Mouse (Mus musculus) ovary, postnatal 10 days (tissue): ENCODE data around the gene Dohh.

ENCODE experiments used
- DNase-seq: peaks from one replicate; pipeline ENCODE4 v3.0.0; 2022; ENCODE audit warnings: low spot score

The Dohh gene

DNA sequence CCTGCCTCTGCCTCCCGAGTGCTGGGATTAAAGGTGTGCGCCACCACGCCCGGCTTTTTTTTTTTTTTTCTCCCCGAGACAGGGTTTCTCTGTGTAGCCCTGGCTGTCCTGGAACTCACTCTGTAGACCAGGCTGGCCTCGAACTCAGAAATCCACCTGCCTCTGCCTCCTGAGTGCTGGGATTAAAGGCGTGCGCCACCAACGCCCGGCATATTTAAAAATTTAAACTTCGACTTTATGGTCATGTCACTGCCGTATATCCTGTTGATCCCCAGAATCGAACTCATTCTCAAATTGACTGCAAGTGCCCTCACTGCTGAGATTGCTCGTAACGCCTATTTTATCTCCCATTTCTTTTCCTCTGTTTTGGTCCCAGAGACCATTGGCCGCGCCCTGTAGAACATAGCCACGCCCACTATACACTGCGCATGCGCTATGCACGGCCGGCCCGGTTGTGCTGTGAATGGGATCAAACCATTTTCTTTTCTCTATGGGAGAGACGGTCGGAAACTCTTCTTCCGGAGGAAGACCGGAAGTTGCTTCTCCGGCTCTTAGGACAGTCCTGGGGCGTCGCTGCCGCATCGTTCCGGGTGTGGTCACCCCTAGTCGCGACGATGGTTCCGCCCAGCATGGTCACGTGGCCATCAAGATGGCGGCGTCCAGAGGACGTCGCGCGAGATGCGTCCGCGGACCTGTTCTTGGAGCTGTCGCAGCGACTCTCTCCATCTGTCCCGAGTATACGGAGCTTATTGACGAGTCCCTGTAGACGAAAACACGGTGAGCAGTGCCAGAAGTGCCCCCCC, at the start of gene Dohh, which contains the start of gene Gm48551:
Gene Dohh, plus strand, starts transcription at position 627 of the 803 bp plus-strand sequence.
Gene Gm48551, plus strand, starts transcription at position 665 of the 803 bp plus-strand sequence.
- peak; percentile 96 for DNase-seq

DNA sequence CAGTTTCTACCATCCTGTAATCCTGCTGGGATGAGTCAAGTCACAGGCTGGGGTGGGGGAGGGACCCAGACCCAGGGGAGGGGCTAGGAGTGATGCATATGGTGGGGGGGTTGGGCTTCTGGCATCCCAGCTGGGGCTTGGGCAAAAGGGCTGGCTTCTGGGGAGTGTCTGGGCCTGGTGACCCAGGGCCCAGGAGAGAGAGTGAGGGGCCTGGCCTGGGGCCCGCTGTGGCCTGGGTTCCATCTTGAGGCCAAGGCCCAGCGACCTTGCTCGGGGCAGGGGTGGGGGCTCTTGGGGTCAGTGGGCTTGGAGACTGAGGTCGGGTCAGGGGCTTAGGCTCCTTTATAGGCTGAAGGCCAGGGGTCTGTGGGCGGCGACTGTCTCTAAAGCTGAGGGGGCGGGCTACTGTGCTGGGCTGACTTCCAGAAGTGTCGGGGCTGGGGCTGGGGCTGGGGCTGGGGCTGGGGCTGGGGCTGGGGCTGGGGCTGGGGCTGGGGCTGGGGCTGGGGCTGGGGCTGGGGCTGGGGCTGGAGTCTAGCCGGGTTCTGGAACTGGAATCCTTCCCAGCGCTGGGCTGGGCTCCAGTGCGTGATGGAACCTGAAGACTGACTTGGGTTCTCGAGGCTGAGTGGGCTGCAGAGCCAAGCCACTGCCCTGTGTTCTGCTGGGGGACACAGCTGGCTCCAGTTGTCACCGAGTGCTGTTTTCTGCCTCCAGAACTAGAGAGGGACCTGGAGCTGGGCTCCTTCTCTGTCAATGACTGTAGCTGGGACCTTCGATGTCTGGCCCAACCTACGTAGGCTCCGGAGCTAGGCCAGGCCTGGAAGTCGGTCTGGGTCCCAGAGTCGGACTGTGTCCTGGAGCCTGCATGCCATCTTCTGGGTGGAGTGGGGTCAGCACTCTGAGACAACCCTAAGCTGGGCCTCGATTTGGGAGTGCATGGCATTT, 48.6 kb upstream of the Dohh start:
- DNase-seq: no peak

DNA sequence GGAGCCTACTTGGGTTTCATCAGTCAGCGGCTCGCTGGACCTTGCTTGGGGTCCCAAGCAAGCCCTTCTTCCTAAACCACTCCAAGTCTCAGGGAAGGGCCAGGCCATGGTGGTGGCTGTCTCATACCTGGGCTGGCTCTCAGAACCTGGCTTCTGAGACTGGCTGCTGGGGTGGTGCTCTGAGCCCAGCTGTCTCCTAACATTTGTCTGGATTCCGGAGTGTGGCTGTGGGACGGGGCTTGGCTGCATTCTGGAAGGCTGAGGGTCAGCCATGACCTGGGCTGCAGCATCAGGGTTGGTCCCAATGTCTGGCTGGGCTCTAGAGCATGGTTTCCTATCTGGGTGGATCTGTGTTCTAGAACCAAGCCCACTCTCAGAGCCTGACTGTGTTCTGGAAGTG, 47.7 kb upstream of the Dohh start:
- no peak for DNase-seq

DNA sequence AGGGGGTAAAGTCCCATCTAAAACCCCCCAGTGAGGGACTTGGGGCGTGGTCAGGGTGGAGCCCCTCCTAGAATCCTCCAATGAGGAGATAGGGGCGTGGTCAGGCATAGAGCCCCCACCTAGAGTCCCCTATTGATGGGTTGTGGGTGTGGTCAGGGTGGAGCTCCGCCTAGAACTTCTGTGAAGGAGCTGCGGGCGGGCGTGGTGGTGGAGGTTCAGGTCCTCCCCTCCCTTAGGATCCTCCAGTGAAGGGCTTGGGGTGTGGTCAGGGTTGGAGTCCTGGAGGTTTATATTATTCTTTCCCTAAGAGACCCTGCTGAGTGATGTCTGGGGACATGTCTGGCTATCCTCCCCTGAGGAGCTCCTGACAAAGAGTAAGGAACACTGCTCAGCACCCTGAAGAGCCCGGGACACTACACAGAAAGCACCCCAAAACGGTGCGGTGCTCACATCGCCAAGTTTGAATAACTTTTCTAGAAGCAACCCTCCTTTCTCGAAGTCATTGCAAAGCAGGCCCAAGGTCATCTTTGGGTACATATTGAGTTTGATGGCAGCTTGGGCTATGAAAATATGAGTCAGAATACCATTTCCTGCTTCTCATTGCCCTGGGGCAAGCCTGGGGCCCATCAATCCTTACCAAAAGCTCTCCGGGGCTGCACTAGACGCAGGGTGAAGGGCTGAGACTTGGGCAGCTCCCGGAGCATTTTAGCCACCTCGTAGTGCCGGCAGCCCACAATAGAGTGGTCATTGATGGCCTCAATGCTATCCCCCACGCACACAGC, 43.5 kb upstream of the Dohh start:
- DNase-seq: no peak

DNA sequence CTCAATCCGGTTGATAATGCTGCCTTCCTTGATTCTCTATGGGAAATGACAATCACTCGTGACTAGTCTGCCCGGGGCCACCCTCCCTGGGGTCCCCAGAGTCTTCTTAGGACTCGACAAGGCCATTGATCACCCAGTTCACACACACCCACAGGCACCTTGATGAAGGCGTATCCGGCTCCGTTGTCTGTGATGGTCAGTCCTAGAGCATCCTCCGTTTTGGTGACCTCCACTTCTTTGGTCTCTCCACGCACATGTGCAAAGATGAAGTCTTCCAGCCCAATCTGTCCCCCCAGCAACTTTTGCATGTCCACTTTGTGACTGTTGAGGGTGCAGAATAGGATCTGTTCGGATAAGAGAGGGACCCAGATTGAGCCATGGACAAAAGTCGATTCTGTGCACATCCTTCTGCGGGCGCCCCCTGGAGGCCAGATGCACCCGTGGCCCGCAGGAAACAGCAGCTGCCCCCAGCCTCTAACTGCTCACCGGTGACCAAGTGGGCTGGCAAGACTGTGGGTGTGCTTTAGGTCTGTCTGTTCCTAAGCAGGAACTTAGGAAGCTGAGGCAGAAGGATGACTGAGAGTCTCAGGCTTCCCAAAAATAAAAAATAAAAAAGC, 42.8 kb upstream of the Dohh start:
- DNase-seq: no peak

DNA sequence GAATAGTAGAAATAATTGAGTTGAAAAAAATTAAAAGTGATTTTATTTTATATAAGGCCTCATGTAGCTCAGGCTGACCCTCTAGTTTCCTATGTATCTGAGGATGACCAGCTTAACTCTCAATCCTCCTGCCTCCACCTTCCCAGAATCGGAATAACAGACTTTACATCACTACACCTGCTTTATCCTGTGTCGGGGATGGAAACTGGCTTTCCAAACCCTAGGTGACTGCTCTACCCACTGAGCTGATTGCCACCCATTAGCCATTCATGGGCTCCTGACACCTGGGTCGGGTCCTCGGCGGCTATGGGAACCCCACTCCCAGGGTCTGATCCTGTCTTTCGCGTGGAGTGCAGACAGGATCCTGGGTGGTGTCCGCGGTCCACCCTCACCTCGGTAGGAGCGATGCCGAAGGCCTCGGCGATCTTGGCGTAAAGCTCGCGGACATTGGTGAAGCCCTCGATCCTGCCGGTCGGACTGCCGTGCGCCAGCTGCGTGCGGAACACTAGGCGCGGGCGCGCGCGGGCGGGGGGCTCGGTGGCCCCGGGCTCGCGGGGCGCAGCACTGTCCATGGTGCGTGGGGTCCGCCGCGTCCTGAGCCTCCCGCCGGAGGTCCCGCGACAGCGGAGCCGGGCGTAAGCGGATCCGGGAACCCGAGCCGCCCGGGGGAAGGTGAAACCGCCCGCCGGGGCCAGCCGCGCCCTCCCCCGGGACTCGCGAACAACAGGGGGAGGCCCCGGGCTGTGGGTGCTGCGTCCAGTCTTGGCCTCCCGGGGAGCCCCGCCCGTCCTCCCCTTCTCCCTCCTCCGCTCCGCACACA, 41.3 kb upstream of the Dohh start, which contains the start of gene Gipc3:
Gene Gipc3, minus strand, starts transcription at position 581 of the 820 bp plus-strand sequence.
- no peak for DNase-seq

DNA sequence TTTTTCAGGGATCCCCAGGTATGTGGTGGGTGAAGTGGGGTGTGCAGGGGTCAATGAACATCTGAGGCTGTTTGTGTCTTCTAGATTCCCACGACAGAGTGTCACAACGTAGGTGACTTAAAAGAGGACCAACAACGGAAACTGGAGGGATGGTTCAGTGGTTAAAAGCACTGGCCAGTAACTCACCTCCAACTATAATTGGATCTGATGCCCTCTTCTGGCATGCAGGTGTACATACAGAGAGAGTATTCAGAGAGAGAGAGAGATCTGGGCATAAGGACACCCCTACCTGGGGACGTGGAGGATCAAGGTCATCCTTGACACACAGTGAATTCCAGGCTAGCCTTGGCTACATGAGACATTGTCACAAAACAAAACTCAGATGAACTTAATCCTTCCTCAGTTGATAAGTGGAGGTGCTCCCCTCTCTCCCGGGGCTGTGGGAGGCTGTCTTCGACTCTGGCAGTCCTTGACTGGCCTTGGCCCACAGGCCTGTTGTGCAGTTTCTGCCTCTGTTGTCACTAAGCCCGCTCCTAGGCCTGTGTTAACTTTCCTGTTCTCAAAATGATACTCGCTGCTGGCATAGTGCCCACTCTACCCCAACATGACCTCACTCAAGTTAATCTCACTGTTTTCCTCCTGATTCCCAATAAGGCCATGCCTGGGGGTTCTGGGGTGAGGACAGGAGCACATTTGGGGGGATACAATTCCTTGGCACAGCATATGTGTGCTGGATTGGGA, 39.6 kb upstream of the Dohh start:
- no peak for DNase-seq

DNA sequence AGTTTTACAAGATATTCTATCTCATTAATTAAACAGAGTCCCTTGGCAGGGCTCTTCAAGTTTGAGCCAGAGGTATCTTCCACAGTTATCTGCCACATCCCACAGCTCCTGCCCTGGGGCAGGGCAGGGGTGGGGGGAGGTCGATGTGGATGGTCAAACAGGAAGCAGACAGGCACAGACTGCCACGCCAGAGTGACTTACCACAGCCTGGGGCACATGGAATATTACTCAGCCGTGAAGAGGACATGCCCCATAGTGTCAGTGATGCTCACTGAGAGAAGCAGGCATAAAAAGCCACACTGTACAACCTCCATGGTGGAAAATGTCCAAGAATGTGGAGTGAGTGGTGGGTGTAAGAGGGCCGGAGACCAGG, 39.1 kb upstream of the Dohh start:
- no peak for DNase-seq

DNA sequence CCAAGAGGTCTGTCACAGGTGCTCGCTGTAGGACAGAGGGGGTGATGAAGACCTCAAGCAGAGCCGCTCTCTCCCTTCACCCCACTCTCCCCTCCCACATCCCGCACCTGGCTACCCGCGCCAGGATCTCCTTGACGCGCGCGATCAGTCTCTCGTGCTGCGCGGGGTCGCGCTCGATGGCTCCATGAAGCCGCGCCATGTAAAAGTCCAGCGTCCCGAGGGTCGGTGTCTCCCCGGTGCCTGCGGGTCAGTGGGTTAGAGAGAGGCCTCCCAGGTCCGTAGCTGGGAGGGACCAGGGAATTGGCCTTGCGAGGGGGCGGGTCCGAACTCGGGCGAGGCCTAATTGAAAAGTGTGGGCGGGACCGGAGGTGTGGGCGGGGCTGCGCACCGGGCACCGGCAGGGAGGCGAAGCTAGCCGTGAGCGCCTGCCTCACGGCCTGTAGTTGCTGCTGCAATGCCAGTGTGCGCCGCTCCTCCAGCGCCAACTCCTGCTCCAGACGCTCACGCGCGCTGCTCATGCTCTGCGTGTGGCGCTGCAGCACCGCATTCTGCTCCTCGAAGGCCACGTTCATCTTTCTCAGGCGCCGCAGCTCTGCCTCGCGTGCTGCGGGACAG, 37.7 kb upstream of the Dohh start:
- no peak for DNase-seq

DNA sequence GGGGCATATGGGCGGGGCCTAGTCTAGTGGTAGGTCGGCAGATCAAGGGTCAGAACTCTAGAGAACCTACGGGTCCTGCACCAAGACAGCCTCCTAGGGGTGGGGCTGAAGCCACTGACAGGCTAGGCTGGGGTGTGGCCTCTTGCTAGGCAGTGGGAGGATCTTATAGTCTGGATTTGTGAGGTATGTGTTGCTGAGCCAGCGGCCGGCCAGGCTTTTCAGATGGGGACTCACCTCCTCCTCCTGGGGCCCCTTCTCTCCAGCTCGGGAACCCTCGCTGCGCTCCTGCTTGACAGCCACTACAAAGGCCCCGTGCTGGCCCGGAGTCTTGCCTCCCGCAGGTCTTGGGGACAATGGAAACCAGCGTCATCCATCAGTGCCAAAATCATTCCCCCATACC, 35.1 kb upstream of the Dohh start:
- no peak for DNase-seq

DNA sequence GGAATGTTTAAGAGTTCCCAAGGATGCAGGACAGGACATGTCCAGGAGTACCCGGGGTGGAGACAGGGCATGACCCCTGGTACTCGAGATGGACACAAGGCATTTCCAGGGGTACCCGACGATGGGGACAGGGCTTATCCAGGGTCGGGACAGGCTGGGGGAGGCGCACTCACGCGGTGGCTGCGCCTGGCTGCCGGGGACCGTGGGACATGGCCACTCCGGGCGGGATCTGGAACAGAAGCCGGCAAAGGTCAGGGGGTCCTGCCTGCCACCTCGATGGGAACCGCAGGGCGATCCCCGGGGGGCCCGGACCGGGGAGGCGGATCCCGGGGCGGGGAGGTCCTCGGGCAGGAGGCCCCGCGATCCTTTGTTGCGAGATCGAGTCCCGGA, 34.3 kb upstream of the Dohh start:
- no peak for DNase-seq

DNA sequence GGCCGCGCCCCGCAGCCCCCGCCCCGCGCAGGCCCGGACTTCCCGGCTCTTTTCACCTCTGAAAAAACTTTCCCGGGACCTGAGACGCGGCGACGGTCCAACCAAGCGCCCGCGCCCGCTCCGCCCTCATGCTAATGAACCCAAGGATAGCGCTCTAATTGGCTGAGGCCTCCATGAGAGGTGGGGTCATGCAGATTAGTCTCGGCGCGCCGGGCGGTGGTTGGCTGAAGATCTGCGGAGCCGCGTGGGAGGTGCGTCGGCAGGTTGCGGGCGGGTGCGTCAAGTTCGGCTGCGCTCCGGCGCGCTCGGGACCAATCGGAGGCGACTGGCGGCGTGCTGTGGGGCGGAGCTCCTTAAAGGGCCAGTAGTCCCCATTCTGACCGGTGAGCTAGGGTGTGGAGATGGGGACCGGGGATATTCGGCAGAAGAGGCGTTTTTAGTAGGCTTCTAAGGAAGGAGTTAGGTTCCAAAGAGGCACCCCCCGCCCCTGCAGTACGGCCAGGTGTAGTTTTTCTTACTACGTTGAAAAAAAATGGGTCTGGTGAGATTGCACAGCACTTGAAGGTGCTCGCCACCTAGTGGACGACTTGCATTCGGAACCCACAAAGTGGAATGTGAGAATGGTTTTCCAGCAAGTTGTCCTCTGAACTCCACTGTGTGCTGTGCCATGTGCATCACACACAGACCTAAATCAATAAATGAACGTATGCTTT, 33.7 kb upstream of the Dohh start, which contains the start of gene Hmg20b:
Gene Hmg20b, minus strand, starts transcription at position 130 of the 713 bp plus-strand sequence.
- peak; percentile 95 for DNase-seq

DNA sequence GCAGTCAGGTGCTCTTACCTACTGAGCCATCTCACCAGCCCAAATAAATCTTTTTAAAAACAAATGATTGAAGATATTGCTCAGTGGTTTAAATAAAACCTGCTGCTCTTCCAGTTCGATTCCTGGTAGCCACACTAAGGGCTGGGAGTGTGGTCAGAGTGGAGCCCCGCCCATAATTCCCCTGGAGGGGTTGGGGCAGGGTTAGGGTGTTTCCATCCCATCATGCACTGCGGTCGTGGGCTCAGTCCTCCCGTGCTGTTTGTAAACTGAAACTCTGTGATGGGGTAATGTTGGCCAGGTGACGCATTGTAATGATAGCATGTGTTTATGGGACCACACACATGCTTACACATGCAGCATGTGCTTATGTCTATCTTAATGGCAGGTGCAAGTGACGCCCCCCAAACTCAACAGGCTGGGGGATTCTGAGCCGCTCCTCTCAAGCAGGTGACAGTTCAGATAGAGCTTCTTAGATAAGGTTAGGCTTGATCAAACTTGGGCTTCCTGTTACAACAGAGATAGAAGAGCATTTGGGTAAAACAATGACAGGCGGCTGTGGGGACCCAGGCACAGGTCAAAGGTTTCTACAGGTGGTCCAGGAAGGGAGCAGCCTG, 32.4 kb upstream of the Dohh start:
- DNase-seq: no peak

DNA sequence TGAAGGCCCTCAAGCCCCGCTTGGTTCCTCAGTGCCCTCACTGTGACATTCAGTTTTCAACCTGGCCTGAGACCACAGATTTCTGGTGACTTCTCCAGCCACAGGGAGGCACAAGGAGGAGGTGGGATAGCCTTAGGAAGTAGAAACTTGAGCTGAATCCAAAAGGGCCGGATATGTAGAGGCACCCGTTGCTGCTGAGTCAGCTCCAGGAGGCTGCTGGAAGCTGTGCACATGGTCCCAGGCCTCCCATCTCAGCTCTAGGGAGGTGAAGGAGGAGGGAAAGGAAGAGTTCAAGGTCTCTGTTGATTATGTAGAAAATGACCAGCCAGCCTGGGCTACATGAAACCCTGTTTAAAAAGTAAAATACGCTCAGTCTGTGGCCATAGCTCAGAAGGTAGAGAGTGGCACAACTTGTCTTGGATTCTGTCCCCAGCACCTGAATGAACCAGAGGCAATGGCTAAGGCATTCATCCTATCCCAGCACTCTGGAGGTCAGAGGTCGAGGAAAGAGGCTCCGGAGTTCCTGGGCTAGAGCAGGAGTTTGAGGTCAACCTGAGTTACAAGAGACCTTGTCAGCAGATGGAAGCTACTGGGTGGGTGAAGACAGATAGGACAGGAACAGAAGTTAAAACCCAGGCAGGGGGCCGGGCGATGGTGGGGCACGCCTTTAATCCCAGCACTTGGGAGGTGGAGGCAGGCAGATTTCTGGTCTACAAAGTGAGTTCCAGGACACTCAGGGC, 29.3 kb upstream of the Dohh start:
- no peak for DNase-seq

DNA sequence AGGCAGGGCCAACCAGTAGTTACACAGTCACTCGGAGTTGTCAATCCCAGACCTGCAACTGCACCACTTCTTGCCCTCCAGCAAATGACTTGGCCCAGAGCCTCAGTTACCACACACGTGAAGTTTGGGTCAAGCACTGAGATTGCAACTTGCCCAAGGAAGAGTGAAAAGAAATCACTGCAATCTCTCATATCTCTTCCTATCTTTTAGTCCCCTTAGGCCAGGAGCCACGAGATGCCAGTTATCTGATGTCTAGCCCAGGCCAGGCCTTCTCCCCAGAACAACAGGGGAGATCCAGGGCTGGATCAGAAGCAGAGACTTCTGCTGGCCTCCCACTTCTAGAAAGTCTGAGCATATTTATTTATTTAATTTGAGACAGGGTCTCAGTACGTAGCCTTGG, 28.7 kb upstream of the Dohh start:
- DNase-seq: no peak

DNA sequence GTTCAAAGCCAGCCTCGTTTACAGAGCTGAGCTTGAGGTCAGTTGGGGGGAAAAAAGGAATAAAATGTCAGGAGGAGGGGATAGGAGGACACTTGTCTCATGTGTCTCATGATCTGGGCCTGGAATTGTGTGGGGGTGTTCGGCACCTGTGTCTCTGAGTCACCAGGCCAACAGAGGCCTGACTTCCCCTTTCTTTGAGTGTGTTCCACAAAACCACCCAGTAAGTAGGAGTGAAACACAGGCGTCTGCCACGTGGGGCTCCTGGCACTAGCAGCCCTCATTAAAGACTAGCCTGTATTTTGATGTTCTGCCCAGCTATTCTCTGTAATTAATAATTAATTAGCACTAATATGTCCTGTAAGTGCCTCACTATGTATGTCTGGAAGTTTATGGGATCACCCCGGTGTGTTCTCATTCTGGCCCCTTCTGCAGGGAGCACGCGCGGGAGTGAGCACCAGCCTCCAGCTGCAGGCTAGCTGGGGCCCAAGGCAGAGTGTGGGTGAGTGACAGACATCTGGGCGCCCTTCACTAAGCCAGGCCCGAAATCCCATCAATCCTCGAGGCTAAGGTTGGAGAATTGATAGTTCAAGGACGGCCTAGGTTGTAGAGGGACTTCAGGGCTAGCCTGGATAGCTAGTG, 27.8 kb upstream of the Dohh start:
- no peak for DNase-seq
